Mouse (Mus musculus) G1E (cell line): ENCODE measurements around the gene Iqgap2.

ENCODE experiments used
- CTCF ChIP-seq: IDR thresholded peaks from 2 replicates; pipeline ENCODE4 v1.5.1; 2012; ENCODE audit warnings: low read depth, low read length, inconsistent platforms, mixed read lengths
- GATA1 ChIP-seq: IDR thresholded peaks from 2 replicates; pipeline ENCODE4 v1.6.1; 2012; ENCODE audit warnings: borderline replicate concordance, low read length, inconsistent platforms, mixed read lengths
- GATA2 ChIP-seq: IDR thresholded peaks from 2 replicates; pipeline ENCODE4 v1.6.1; 2012; ENCODE audit warnings: low read depth, low read length, inconsistent platforms, borderline replicate concordance
- TAL1 ChIP-seq: conservative IDR thresholded peaks from 2 replicates; pipeline ENCODE4 v1.6.1; 2012; ENCODE audit warnings: low read depth, low read length, inconsistent platforms, mixed read lengths

- no peak for TF ChIP-seq CTCF
- no peak for TF ChIP-seq GATA1
- no peak for TF ChIP-seq GATA2
- TF ChIP-seq TAL1 = no peak
Observed at GRCm38 (mm10) chr13:95705589-95705988, 186.1 kb downstream of the Iqgap2 start.
